Mouse (Mus musculus): ENCODE measurements around the gene Lonrf2. TPM values are rescaled to one million over a fixed set of nuclear protein-coding genes. Genes with fewer than 3 reads are reported as not detected.

Gene Lonrf2
- 0.72 and 0.79 TPM in 2 replicates for polyA plus RNA-seq (2015; fragmentation: Nextera tagmentation; extraction: Ambion mirVana)

- peaks cover 5% of the 10 kb centered on the region; the same call in 1 of the 2 replicates for H3K4me1 ChIP-seq (ENCODE audit: control insufficient read depth, insufficient read depth, low read length)
- no peaks in the 10 kb centered on the region for H3K36me3 ChIP-seq (ENCODE audit: control insufficient read depth, insufficient read depth, low read length)
- H3K9ac ChIP-seq (ENCODE audit: low read depth, low read length): peak within 1 kb of the TSS; percentile 73
- H3K9me3 ChIP-seq (ENCODE audit: control insufficient read depth, low read length): no peaks in the 10 kb centered on the region
- H3K27me3 ChIP-seq (replicated peaks; ENCODE audit: control insufficient read depth, insufficient read depth, low read length): peaks cover 14% of the 10 kb centered on the region
- WGBS: under 1% methylated on average over 45 of the region's 47 CpGs
- peak within 1 kb of the TSS; percentile 99 for H3K4me2 ChIP-seq (ENCODE audit: low read depth, low read length)
- H3K4me3 ChIP-seq (ENCODE audit: low read length): peak within 1 kb of the TSS; percentile 69
- ATAC-seq: peak; percentile 61
- no peak within 1 kb of the TSS for H3K27ac ChIP-seq (ENCODE audit: low read length)
These were observed at the start of gene Lonrf2 for GRCm38 (mm10) chr1:38836477-38836872. TSS of gene Lonrf2 (minus strand) at chr1:38836711.

- no peak for ATAC-seq
- no peak overlapping the region for H3K27ac ChIP-seq (ENCODE audit: low read length)
- no peaks in the 10 kb centered on the region for H3K9me3 ChIP-seq (ENCODE audit: control insufficient read depth, low read length)
- 65% methylated on average over 2 of the region's 2 CpGs for WGBS
- H3K36me3 ChIP-seq (ENCODE audit: control insufficient read depth, insufficient read depth, low read length): no peaks in the 10 kb centered on the region
- no peaks in the 10 kb centered on the region for H3K27me3 ChIP-seq (replicated peaks; ENCODE audit: control insufficient read depth, insufficient read depth, low read length)
- no peak overlapping the region for H3K9ac ChIP-seq (ENCODE audit: low read depth, low read length)
- no peak overlapping the region for H3K4me3 ChIP-seq (ENCODE audit: low read length)
- H3K4me2 ChIP-seq (ENCODE audit: low read depth, low read length): no peak overlapping the region
- H3K4me1 ChIP-seq (ENCODE audit: control insufficient read depth, insufficient read depth, low read length): no peaks in the 10 kb centered on the region
These were observed 49.4 kb upstream of the Lonrf2 start for GRCm38 (mm10) chr1:38885956-38886355.

GRCm38 (mm10) chr1:38883766-38884165 lies 47.3 kb upstream of the Lonrf2 start:
- no peak overlapping the region for H3K4me3 ChIP-seq (ENCODE audit: low read length)
- H3K27me3 ChIP-seq (replicated peaks; ENCODE audit: control insufficient read depth, insufficient read depth, low read length): no peaks in the 10 kb centered on the region
- H3K4me1 ChIP-seq (ENCODE audit: control insufficient read depth, insufficient read depth, low read length): no peaks in the 10 kb centered on the region
- no peaks in the 10 kb centered on the region for H3K9me3 ChIP-seq (ENCODE audit: control insufficient read depth, low read length)
- WGBS: 77% methylated on average over 9 of the region's 9 CpGs
- H3K36me3 ChIP-seq (ENCODE audit: control insufficient read depth, insufficient read depth, low read length): no peaks in the 10 kb centered on the region
- no peak overlapping the region for H3K9ac ChIP-seq (ENCODE audit: low read depth, low read length)
- ATAC-seq: no peak
- H3K27ac ChIP-seq (ENCODE audit: low read length): no peak overlapping the region
- no peak overlapping the region for H3K4me2 ChIP-seq (ENCODE audit: low read depth, low read length)

- H3K9me3 ChIP-seq (ENCODE audit: control insufficient read depth, low read length): no peaks in the 10 kb centered on the region
- no peak for ATAC-seq
- no peak overlapping the region for H3K9ac ChIP-seq (ENCODE audit: low read depth, low read length)
- H3K4me1 ChIP-seq (ENCODE audit: control insufficient read depth, insufficient read depth, low read length): no peaks in the 10 kb centered on the region
- H3K36me3 ChIP-seq (ENCODE audit: control insufficient read depth, insufficient read depth, low read length): no peaks in the 10 kb centered on the region
- no peak overlapping the region for H3K4me3 ChIP-seq (ENCODE audit: low read length)
- H3K4me2 ChIP-seq (ENCODE audit: low read depth, low read length): no peak overlapping the region
- 84% methylated on average over 4 of the region's 4 CpGs for WGBS
- H3K27me3 ChIP-seq (replicated peaks; ENCODE audit: control insufficient read depth, insufficient read depth, low read length): no peaks in the 10 kb centered on the region
- H3K27ac ChIP-seq (ENCODE audit: low read length): no peak overlapping the region
These were observed 46.2 kb upstream of the Lonrf2 start for GRCm38 (mm10) chr1:38882746-38883145.

- no peak for ATAC-seq
- no peak overlapping the region for H3K9ac ChIP-seq (ENCODE audit: low read depth, low read length)
- H3K4me3 ChIP-seq (ENCODE audit: low read length): no peak overlapping the region
- 56% methylated on average over 4 of the region's 4 CpGs for WGBS
- H3K4me2 ChIP-seq (ENCODE audit: low read depth, low read length): no peak overlapping the region
- no peak overlapping the region for H3K27ac ChIP-seq (ENCODE audit: low read length)
- H3K4me1 ChIP-seq (ENCODE audit: control insufficient read depth, insufficient read depth, low read length): no peaks in the 10 kb centered on the region
- H3K27me3 ChIP-seq (replicated peaks; ENCODE audit: control insufficient read depth, insufficient read depth, low read length): no peaks in the 10 kb centered on the region
- H3K9me3 ChIP-seq (ENCODE audit: control insufficient read depth, low read length): no peaks in the 10 kb centered on the region
- H3K36me3 ChIP-seq (ENCODE audit: control insufficient read depth, insufficient read depth, low read length): no peaks in the 10 kb centered on the region
These were observed 44.9 kb upstream of the Lonrf2 start for GRCm38 (mm10) chr1:38881366-38881765.

- no peak overlapping the region for H3K9ac ChIP-seq (ENCODE audit: low read depth, low read length)
- 56% methylated on average over 5 of the region's 5 CpGs for WGBS
- no peak overlapping the region for H3K4me2 ChIP-seq (ENCODE audit: low read depth, low read length)
- H3K27me3 ChIP-seq (replicated peaks; ENCODE audit: control insufficient read depth, insufficient read depth, low read length): no peaks in the 10 kb centered on the region
- no peak for ATAC-seq
- H3K36me3 ChIP-seq (ENCODE audit: control insufficient read depth, insufficient read depth, low read length): no peaks in the 10 kb centered on the region
- no peak overlapping the region for H3K27ac ChIP-seq (ENCODE audit: low read length)
- H3K4me3 ChIP-seq (ENCODE audit: low read length): no peak overlapping the region
- no peaks in the 10 kb centered on the region for H3K9me3 ChIP-seq (ENCODE audit: control insufficient read depth, low read length)
- no peaks in the 10 kb centered on the region for H3K4me1 ChIP-seq (ENCODE audit: control insufficient read depth, insufficient read depth, low read length)
These were observed 40.3 kb upstream of the Lonrf2 start for GRCm38 (mm10) chr1:38876671-38877382.

GRCm38 (mm10) chr1:38873911-38874310 lies 37.4 kb upstream of the Lonrf2 start:
- Histone ChIP-seq H3K9ac (ENCODE audit: low read depth, low read length) (no peak overlapping the region), H3K4me1 (ENCODE audit: control insufficient read depth, insufficient read depth, low read length) (no peaks in the 10 kb centered on the region), H3K9me3 (ENCODE audit: control insufficient read depth, low read length) (no peaks in the 10 kb centered on the region), H3K4me3 (ENCODE audit: low read length) (no peak overlapping the region), H3K4me2 (ENCODE audit: low read depth, low read length) (no peak overlapping the region), H3K27ac (ENCODE audit: low read length) (no peak overlapping the region), H3K27me3 (replicated peaks; ENCODE audit: control insufficient read depth, insufficient read depth, low read length) (no peaks in the 10 kb centered on the region), H3K36me3 (ENCODE audit: control insufficient read depth, insufficient read depth, low read length) (no peaks in the 10 kb centered on the region)
- WGBS: 75% methylated on average over 5 of the region's 5 CpGs
- ATAC-seq: no peak

GRCm38 (mm10) chr1:38871834-38872233 lies 35.3 kb upstream of the Lonrf2 start:
- H3K9me3 ChIP-seq (ENCODE audit: control insufficient read depth, low read length): no peaks in the 10 kb centered on the region
- H3K9ac ChIP-seq (ENCODE audit: low read depth, low read length): no peak overlapping the region
- no peak overlapping the region for H3K27ac ChIP-seq (ENCODE audit: low read length)
- 88% methylated on average over 6 of the region's 6 CpGs for WGBS
- ATAC-seq: no peak
- no peaks in the 10 kb centered on the region for H3K4me1 ChIP-seq (ENCODE audit: control insufficient read depth, insufficient read depth, low read length)
- no peaks in the 10 kb centered on the region for H3K36me3 ChIP-seq (ENCODE audit: control insufficient read depth, insufficient read depth, low read length)
- no peak overlapping the region for H3K4me3 ChIP-seq (ENCODE audit: low read length)
- H3K27me3 ChIP-seq (replicated peaks; ENCODE audit: control insufficient read depth, insufficient read depth, low read length): no peaks in the 10 kb centered on the region
- H3K4me2 ChIP-seq (ENCODE audit: low read depth, low read length): no peak overlapping the region

GRCm38 (mm10) chr1:38869398-38870195 lies 33.1 kb upstream of the Lonrf2 start:
- Histone ChIP-seq H3K27ac (ENCODE audit: low read length) (no peak overlapping the region), H3K4me2 (ENCODE audit: low read depth, low read length) (no peak overlapping the region), H3K36me3 (ENCODE audit: control insufficient read depth, insufficient read depth, low read length) (no peaks in the 10 kb centered on the region), H3K27me3 (replicated peaks; ENCODE audit: control insufficient read depth, insufficient read depth, low read length) (no peaks in the 10 kb centered on the region), H3K9ac (ENCODE audit: low read depth, low read length) (no peak overlapping the region), H3K4me3 (ENCODE audit: low read length) (no peak overlapping the region), H3K4me1 (ENCODE audit: control insufficient read depth, insufficient read depth, low read length) (no peaks in the 10 kb centered on the region), H3K9me3 (ENCODE audit: control insufficient read depth, low read length) (no peaks in the 10 kb centered on the region)
- WGBS: 42% methylated on average over 13 of the region's 13 CpGs
- 0 out of 2 replicates have a peak, but pooled peaks have one; percentile 28 for ATAC-seq

All from intestine, embryonic 16.5 days (tissue).